Mouse (Mus musculus) adrenal gland, postnatal 36 days (tissue): ENCODE measurements around the gene Gpd1. TPM values are rescaled to one million over a fixed set of nuclear protein-coding genes. Genes with fewer than 3 reads are reported as not detected.
"Not testable (repeated sequence)": the region's sequence is repeated elsewhere in the genome, so short reads cannot be mapped to it uniquely, and the experiment has no call there.

Experiments used
- DNase-seq, 2 experiments: peaks; one replicate each; pipeline ENCODE4 v3.0.0; 2021; ENCODE audit warnings: mixed read lengths in 1 of 2
- total RNA-seq, 2 experiments: library from RNA; stranded (reverse); gene quantifications; 2 replicates each; pipeline ENCODE4 v1.2.3; 2021

Gene Gpd1
- total RNA-seq, 2 experiments from 2014 or later, result 945 to 1,041 TPM

DNA sequence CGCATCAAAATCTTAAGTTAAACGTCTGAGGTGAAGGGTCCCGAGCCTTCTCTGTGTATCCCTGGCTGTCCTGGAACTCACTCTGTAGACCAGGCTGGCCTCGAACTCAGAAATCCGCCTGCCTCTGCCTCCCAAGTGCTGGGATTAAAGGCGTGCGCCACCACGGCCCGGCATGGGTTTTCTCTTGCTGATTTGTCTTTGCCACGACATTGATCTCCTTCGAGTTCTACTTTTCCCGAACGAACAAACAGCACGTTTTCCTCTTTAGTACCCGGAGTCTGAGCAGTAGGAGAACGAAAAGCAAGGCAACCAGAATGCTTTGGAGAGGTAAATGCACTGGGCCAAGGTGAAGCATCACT lies 15.7 kb upstream of the Gpd1 start:
- DNase-seq, result not testable (repeated sequence)

DNA sequence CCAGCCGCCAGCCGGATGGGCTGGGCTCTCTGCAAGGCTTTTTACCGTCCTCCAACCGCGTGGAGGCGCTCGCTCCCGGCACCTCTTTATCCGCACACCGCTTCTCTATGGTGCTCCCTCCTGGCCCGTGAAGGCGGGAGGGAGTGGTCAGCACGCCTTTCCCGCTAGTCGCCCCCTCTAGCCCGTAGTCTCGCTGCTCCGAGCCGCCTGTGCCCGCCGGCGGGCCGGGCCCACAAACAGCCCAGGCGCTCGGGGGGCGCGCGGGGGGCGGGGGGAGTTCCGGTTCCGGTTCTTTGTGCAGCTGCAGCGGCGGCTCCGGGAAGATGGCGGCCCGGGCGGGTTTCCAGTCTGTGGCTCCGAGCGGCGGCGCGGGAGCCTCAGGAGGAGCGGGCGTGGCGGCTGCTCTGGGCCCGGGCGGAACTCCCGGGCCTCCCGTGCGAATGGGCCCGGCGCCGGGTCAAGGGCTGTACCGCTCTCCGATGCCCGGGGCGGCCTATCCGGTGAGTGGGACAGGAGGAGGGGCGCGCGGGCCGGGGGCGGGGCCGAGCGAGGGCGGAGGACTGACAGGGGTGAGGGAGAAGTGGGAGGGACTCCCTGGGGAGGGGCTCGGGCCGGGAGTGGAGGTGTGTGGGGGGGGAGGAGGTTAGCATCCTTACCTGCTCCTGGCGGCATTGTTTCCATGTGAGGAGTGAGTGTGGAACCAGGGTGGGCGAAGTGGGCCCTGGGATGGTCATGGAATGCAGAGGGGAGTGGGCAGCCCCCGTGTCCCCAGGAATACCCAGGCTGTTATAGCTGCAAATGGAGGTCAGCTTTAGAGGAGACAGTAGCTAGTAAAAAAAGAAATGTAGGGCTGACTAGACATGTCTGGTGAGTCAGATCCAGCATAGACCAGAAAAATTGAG lies 15.1 kb upstream of the Gpd1 start, which contains the start of gene Smarcd1:
Gene Smarcd1, plus strand, starts transcription at position 131 of the 902 bp plus-strand sequence.
- DNase-seq, result peak; percentile 96

GRCm38 (mm10) chr15:99703104-99703503 lies 14.2 kb upstream of the Gpd1 start:
- no peak for DNase-seq

GRCm38 (mm10) chr15:99703676-99704040 lies 13.7 kb upstream of the Gpd1 start:
- peak in 1 of 2 experiments; percentile 39 for DNase-seq

- peak; percentile 81 to 83 for DNase-seq
Measured at GRCm38 (mm10) chr15:99704041-99704681, 13.2 kb upstream of the Gpd1 start.

GRCm38 (mm10) chr15:99704881-99705280 lies 12.4 kb upstream of the Gpd1 start:
- peak; percentile 55 to 65 for DNase-seq

DNA sequence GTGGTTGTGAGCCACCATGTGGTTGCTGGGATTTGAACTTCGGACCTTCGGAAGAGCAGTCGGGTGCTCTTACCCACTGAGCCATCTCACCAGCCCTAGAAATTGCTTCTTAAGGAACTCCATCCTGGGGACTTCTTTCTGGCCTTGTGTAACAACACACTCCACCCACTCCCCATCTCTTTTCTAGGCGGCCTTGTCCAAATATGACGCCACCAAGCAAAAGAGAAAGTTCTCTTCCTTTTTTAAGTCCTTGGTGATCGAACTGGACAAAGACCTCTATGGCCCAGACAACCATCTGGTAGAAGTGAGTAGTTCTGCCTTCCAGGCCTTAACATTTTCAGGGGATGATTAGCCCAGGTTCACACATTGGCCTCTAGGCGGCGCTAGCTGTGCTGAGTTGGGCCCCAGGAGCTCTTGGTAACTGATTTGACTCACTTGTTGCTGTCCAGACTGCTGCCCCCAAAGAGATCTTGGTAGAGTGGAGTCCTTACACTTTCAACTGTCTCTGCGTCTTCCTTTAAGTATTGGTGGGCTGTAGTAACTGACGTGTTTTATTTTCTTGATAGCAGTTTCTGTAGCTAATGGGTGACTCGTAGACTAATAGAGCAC lies 11.8 kb upstream of the Gpd1 start, which contains the start of gene Gm17349:
Gene Gm17349, minus strand, starts transcription at position 51 of the 609 bp plus-strand sequence.
- DNase-seq, result peak; percentile 83

DNA sequence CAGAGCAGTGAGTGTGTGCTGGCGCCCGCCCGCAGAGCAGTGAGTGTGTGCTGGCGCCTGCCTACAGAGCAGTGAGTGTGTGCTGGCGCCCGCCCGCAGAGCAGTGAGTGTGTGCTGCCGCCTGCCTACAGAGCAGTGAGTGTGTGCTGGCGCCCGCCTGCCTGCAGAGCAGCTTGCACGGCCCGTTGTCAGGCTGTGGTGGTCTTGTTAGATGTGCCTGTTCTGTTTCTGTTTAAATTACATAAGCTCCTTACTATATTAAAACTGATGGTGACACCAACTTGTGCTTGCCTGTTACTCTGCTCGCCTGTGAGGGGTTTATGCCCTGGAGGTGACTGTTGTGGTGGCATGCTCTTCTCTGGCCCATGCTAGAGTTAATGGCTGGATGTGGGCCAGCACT lies 9.1 kb upstream of the Gpd1 start:
- no peak for DNase-seq

GRCm38 (mm10) chr15:99710221-99711190 lies 6.8 kb upstream of the Gpd1 start:
- DNase-seq, result peak; percentile 38 to 53

GRCm38 (mm10) chr15:99711491-99711890 lies 5.8 kb upstream of the Gpd1 start:
- no peak for DNase-seq

GRCm38 (mm10) chr15:99712666-99713559 lies 4.4 kb upstream of the Gpd1 start:
- DNase-seq, result no peak

DNA sequence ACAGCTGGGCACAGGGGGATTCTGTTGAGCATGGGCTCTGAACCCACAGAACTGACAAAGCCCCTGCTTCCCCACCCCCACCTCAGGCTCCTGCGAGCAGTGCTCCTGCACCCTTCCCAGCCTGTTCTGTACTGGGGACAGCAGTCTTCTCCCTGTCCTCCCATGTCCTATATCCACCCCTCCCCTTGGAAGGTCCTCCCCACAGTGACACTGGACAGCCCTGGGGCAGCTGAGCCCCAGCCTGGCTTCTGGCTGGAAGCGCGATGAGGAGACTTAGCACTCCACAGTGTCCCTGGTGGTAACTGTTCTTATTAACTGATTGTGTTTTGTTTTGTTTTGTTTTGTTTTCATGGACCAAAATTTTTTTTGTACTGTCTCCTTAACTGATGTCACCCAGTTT lies 3.7 kb upstream of the Gpd1 start:
- peak; percentile 42 to 53 for DNase-seq

GRCm38 (mm10) chr15:99714206-99714605 lies 3.1 kb upstream of the Gpd1 start:
- DNase-seq, result peak; percentile 78 to 83

DNA sequence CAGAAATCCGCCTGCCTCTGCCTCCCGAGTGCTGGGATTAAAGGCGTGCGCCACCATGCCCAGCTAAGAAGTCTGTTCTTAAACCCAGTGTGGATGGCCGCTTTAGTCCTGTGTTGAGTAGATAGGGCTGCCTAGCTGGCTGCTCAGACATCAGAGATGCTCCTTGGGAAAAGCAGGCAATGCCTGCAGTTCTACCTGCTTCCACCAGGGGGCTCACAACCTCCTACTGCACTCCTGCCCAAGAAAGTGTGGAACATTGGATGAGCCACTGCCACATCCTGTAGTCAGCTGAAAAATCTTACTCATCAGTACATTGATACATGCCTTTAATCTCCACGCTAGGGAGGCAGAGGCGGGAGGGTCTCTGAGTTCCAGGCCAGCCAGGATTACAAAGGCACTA lies 2.5 kb upstream of the Gpd1 start:
- peak; percentile 78 to 85 for DNase-seq

DNA sequence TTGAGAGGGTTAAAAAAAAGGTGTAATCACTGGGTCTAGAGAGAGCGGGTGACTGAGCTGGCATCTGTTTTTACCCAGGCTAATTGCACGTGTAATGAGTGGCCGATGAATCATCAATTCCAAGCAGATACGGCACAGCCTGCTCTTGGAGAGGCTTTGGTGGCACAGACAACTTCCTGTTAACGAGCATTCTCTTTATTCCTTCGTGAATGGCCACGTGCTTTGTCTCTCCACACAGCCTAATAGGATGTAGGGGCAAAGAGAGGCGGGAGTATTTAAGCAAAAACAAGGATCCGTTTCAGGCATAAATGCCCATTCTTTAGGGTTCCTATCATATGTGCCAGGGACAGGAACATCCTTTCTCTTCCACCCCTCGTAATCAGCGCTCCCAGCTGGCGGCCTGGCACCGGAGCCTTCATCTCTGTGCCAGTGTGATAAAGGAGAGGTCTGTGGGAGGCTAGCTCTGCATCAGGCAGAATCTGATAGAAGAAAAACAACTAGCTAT lies 1.9 kb upstream of the Gpd1 start:
- DNase-seq, result peak; percentile 36 to 40

DNA sequence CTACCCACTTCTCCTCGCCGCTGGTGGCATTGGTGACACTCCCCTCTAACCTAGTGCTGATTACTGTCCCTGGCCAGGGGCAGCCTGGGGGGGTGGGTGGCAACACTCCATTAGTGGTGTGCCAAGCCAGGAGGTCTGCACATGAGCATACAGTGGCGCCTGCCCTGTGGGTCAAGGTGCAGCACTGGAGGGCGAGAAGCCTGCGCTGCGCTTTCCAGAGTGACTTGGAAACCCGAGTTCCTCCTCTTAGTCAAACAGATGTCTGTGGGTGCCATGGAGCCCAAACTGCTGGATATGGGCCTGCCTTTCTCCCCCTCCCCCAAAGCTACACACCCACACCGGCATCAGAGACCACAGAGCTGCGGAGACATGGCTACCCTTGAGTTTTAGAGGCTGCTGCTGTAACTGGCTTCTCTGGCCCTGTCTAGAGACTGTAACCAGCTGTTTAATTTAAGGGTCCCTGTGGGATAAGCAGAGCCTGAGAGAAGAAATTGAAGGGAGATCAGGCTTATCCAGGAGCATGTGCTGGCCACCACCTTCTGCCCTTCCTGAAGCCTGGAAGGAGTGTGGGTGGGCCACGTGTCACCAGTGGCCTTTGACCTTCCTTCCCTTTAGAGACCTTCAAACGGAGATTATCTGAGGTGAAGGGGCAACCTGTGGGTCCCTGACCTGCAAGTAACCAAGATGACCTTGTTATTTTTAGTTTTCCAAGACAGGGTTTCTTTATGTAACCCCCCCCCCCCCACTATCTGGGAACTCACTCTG lies 1.2 kb upstream of the Gpd1 start:
- peak in 1 of 2 experiments; percentile 55 for DNase-seq

- no peak for DNase-seq
Measured at GRCm38 (mm10) chr15:99716814-99717213, 501 bp upstream of the Gpd1 start.

DNA sequence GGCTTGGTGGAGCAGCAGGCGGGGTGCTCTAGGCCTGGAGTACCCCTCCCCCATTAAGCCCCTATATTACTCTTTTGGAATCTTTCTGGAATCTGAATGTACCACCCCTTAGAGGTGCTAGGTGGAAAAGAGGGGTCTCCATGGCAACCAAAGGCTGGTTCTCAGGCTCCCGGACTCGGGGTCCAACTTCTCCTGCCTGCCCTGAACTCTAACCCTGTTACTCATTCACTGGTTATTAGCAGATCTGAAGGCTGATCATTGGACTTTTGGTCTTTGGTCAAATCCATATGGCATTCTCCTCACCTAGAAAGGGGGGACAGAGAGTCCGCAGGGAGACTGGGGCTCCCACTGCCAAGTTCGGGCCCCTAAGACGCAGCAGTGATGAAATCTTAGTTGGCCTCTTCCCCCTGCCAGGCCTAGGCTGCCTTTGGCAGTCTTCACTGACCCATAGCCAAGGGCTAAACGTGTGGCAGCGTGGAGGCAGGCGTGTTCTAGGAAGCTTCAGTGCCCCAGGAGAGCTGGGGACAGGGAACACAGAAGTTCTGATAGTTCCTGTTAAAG lies 1.2 kb downstream of the Gpd1 start:
- DNase-seq, result peak; percentile 43 to 45

DNA sequence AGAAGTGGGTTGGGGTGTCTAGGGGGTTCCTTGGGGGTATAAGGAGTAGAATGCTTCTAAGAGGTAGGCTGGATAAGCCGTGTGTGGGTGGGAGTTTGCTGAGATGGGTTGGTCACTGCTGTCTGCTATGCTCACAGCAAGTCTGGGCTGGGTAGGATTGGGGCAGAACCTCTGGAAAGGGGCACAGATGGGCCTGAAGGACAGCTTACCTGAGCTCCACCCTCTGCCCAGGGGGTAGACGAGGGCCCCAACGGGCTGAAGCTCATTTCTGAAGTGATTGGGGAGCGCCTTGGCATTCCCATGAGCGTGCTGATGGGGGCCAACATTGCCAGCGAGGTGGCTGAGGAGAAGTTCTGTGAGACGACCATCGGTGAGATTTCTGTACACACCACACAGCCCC lies 2.5 kb downstream of the Gpd1 start:
- no peak for DNase-seq
